Mouse (Mus musculus) forebrain, embryonic 14.5 days (tissue): ENCODE results near the gene Hoxc5. TPM values are rescaled to one million over a fixed set of nuclear protein-coding genes. Genes with fewer than 3 reads are reported as not detected.

ENCODE experiments used
- ATAC-seq: fragments of 200-750 bp; cut with Nextera tagmentation; 2 replicates; pipeline ENCODE4 v1.8.0; 2017; ENCODE audit warnings: mild to moderate bottlenecking, moderate library complexity
- DNase-seq: peaks from one replicate; pipeline ENCODE4 v3.0.0-alpha.2; 2015; ENCODE audit warnings: low spot score
- H3K27ac ChIP-seq: fragments of 300-500 bp; sonication (generic); 2 replicates; pipeline ENCODE4 v1.5.1; 2014; ENCODE audit warnings: low read depth, mild to moderate bottlenecking, control low read depth, low read length, moderate library complexity
- H3K27me3 ChIP-seq: fragments of 300-500 bp; sonication (generic); replicated peaks from 2 replicates; pipeline ENCODE4 v1.6.1; 2014; ENCODE audit warnings: low read length, control low read depth, mixed read lengths; ENCODE audit not compliant: control insufficient read depth, insufficient read depth
- H3K36me3 ChIP-seq: fragments of 300-500 bp; sonication (generic); 2 replicates; pipeline ENCODE4 v1.6.1; 2014; ENCODE audit warnings: low read length, control low read depth; ENCODE audit not compliant: control insufficient read depth, insufficient read depth
- H3K4me1 ChIP-seq: fragments of 300-500 bp; sonication (generic); 2 replicates; pipeline ENCODE4 v1.6.1; 2014; ENCODE audit warnings: antibody characterized with exemption, low read length, control low read depth; ENCODE audit not compliant: control insufficient read depth, insufficient read depth
- H3K4me2 ChIP-seq: fragments of 300-500 bp; sonication (generic); 2 replicates; pipeline ENCODE4 v1.6.1; 2014; ENCODE audit warnings: mild to moderate bottlenecking, control low read depth, low read length
- H3K4me3 ChIP-seq: fragments of 300-500 bp; sonication (generic); 2 replicates; pipeline ENCODE4 v1.5.1; 2014; ENCODE audit warnings: low read depth, low read length, control low read depth
- H3K9ac ChIP-seq: fragments of 300-500 bp; sonication (generic); 2 replicates; pipeline ENCODE4 v1.6.1; 2014; ENCODE audit warnings: mild to moderate bottlenecking, low read length, control low read depth, moderate library complexity
- H3K9me3 ChIP-seq: fragments of 300-500 bp; sonication (generic); replicated peaks from 2 replicates; pipeline ENCODE4 v1.6.1; 2016; ENCODE audit warnings: low read length, control low read depth, mixed read lengths; ENCODE audit not compliant: control insufficient read depth
- WGBS: fragments of 180-500 bp; shearing (Covaris S2); extraction: QIAGEN DNeasy Blood & Tissue Kit; methylation state at CpG from one replicate; pipeline ENCODE4 v1.1.7; 2014; 5-methylcytosine and 5-hydroxymethylcytosine counted together
- polyA plus RNA-seq: library from polyadenylated mRNA; unstranded; fragments of >200 nt; fragmentation: Nextera tagmentation; extraction: Ambion mirVana; gene quantifications from 2 replicates; pipeline ENCODE4 v1.2.1, GENCODE M21; 2014

Hoxc5 gene
- polyA plus RNA-seq, 1 experiment from 2014 or later = not detected

- Histone ChIP-seq H3K36me3 (no peaks in the 10 kb centered on the region), H3K4me1 (no peaks in the 10 kb centered on the region), H3K9ac (no peak overlapping the region), H3K27ac (no peak overlapping the region), H3K4me3 (peak overlapping the region; percentile 2; the same call in 1 of the 2 replicates), H3K27me3 (peaks cover 96% of the 10 kb centered on the region), H3K9me3 (no peaks in the 10 kb centered on the region), H3K4me2 (no peak overlapping the region)
- ATAC-seq = peak; percentile 15; the same call in 1 of the 2 replicates
- DNase-seq = peak; percentile 78
- WGBS = 2% methylated on average over 29 of the region's 30 CpGs
Observed at GRCm38 (mm10) chr15:102965892-102966775, 1.1 kb upstream of the Hoxc5 start.

GRCm38 (mm10) chr15:102966776-102967311 lies 399 bp upstream of the Hoxc5 start, which contains the start of gene Hoxc10:
Gene Hoxc10, plus strand, starts transcription at chr15:102966796.
- ATAC-seq = peak; percentile 18; the same call in 1 of the 2 replicates
- WGBS = under 1% methylated on average over 27 of the region's 27 CpGs
- peaks cover 96% of the 10 kb centered on the region for H3K27me3 ChIP-seq
- no peaks in the 10 kb centered on the region for H3K4me1 ChIP-seq
- H3K9me3 ChIP-seq = no peaks in the 10 kb centered on the region
- DNase-seq = no peak
- peak within 1 kb of the TSS; percentile 2; the same call in 1 of the 2 replicates for H3K4me3 ChIP-seq
- H3K27ac ChIP-seq = no peak within 1 kb of the TSS
- H3K4me2 ChIP-seq = no peak within 1 kb of the TSS
- no peak within 1 kb of the TSS for H3K9ac ChIP-seq
- H3K36me3 ChIP-seq = no peaks in the 10 kb centered on the region

- H3K9ac ChIP-seq = no peak overlapping the region
- H3K27ac ChIP-seq = no peak overlapping the region
- ATAC-seq (no peak), DNase-seq (no peak)
- 2% methylated on average over 34 of the region's 34 CpGs for WGBS
- H3K36me3 ChIP-seq = no peaks in the 10 kb centered on the region
- peaks cover 98% of the 10 kb centered on the region for H3K27me3 ChIP-seq
- H3K4me2 ChIP-seq = no peak overlapping the region
- no peaks in the 10 kb centered on the region for H3K9me3 ChIP-seq
- no peaks in the 10 kb centered on the region for H3K4me1 ChIP-seq
- H3K4me3 ChIP-seq = no peak overlapping the region
Observed at GRCm38 (mm10) chr15:102967511-102968397, 511 bp downstream of the Hoxc5 start.

GRCm38 (mm10) chr15:102969296-102969695 lies 2.1 kb downstream of the Hoxc5 start:
- Histone ChIP-seq H3K9me3 (no peaks in the 10 kb centered on the region), H3K4me2 (no peak overlapping the region), H3K4me1 (no peaks in the 10 kb centered on the region), H3K27me3 (peaks cover 99% of the 10 kb centered on the region), H3K9ac (no peak overlapping the region), H3K4me3 (no peak overlapping the region), H3K27ac (no peak overlapping the region), H3K36me3 (no peaks in the 10 kb centered on the region)
- ATAC-seq (no peak), DNase-seq (no peak)
- WGBS = 34% methylated on average over 1 of the region's 1 CpGs

- no peaks in the 10 kb centered on the region for H3K4me1 ChIP-seq
- no peaks in the 10 kb centered on the region for H3K36me3 ChIP-seq
- H3K9ac ChIP-seq = no peak overlapping the region
- peak; percentile 60 for DNase-seq
- under 1% methylated on average over 12 of the region's 12 CpGs for WGBS
- no peaks in the 10 kb centered on the region for H3K9me3 ChIP-seq
- H3K27ac ChIP-seq = no peak overlapping the region
- H3K27me3 ChIP-seq = peaks cover 99% of the 10 kb centered on the region
- no peak overlapping the region for H3K4me3 ChIP-seq
- no peak overlapping the region for H3K4me2 ChIP-seq
- ATAC-seq = no peak
Observed at GRCm38 (mm10) chr15:102970740-102971139, 3.5 kb downstream of the Hoxc5 start.

GRCm38 (mm10) chr15:102972254-102972653 lies 5.0 kb downstream of the Hoxc5 start:
- Histone ChIP-seq H3K4me1 (no peaks in the 10 kb centered on the region), H3K4me2 (no peak overlapping the region), H3K9me3 (no peaks in the 10 kb centered on the region), H3K4me3 (no peak overlapping the region), H3K27ac (no peak overlapping the region), H3K9ac (no peak overlapping the region), H3K27me3 (peaks cover 98% of the 10 kb centered on the region), H3K36me3 (no peaks in the 10 kb centered on the region)
- 1% methylated on average over 21 of the region's 21 CpGs for WGBS
- ATAC-seq (no peak), DNase-seq (no peak)

GRCm38 (mm10) chr15:102972753-102973152 lies 5.5 kb downstream of the Hoxc5 start:
- DNase-seq = no peak
- 2% methylated on average over 6 of the region's 6 CpGs for WGBS
- H3K4me2 ChIP-seq = no peak overlapping the region
- H3K27me3 ChIP-seq = peaks cover 98% of the 10 kb centered on the region
- no peak for ATAC-seq
- no peak overlapping the region for H3K9ac ChIP-seq
- H3K4me1 ChIP-seq = no peaks in the 10 kb centered on the region
- no peak overlapping the region for H3K4me3 ChIP-seq
- H3K27ac ChIP-seq = no peak overlapping the region
- H3K9me3 ChIP-seq = no peaks in the 10 kb centered on the region
- H3K36me3 ChIP-seq = no peaks in the 10 kb centered on the region

GRCm38 (mm10) chr15:102975034-102975433 lies 7.8 kb downstream of the Hoxc5 start:
- H3K9ac ChIP-seq = no peak overlapping the region
- H3K9me3 ChIP-seq = no peaks in the 10 kb centered on the region
- H3K36me3 ChIP-seq = no peaks in the 10 kb centered on the region
- no peaks in the 10 kb centered on the region for H3K4me1 ChIP-seq
- DNase-seq = no peak
- WGBS = 5% methylated on average over 7 of the region's 7 CpGs
- no peak overlapping the region for H3K4me2 ChIP-seq
- peaks cover 99% of the 10 kb centered on the region for H3K27me3 ChIP-seq
- H3K27ac ChIP-seq = no peak overlapping the region
- ATAC-seq = no peak
- H3K4me3 ChIP-seq = no peak overlapping the region
